Mouse (Mus musculus): ENCODE data around the gene Mylk. TPM values are rescaled to one million over a fixed set of nuclear protein-coding genes. Genes with fewer than 3 reads are reported as not detected.

The Mylk gene
- polyA plus RNA-seq, 1 experiment from 2014 or later: 98.0 TPM

DNA sequence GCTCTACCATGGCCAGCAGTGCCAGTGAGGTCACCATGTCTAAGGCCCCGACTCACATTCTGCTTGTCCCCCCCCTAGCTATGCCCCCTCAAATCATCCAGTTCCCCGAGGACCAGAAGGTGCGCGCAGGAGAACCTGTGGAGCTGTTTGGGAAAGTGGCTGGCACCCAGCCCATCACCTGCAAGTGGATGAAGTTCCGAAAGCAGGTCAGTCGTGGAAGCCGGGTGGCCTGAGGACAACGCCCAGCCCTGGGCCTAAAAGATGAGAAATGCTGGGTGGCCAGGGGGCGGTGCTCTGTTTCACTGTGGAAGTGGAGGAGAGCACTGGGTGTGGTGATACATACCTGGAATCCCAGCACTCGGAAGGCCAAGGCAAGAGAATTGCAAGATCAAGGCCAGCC is 208.5 kb downstream of the Mylk start:
- DNase-seq (ENCODE audit: low read depth, low spot score): no peak
- in situ Hi-C loops (cut with MboI; ENCODE audit: low pct_unique_long_range_greater_than_20kb): no loop called here
- POLR2A ChIA-PET: no interaction called here
- ATAC-seq: no peak
- CTCF ChIA-PET: no interaction called here
- no peak for TF ChIP-seq CTCF (IDR thresholded peaks at IDR 0.05)
- H3K27me3 ChIP-seq: no peaks in the 10 kb centered on the region

DNA sequence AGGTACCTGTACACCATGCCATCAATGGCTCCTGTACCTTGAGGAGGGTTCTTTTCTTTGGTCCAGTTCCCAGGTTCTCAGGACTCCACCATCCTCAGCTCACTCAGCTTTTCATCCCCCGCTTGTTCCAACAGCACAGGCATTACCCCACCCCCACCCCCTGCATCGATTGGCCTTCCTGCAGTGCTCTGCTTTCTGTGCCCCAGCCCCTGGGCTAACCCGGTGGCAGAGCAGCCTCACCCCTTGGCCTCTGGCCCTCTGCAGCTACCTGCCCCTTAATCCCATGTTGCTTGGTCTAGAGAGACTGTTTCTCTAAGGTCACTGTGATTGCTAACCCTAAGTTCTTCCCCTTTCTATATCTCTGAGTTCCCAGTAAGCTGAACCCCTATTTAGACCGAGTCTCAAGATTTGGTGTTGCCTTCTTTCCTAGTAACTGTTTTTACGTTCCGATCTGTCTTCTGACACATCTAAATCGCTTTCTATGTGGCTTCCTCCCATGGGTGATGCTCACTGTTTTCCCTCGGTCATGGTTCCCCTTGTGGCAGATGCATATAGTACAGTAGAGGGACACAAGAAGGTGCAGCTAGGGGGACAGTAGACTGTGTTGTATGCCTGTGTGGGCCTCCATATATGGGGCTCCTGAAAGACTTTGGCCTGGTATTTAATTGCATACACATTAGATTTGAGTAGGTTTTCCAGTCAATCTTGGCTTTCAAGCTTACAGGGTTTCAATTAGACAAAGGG is 212.6 kb downstream of the Mylk start:
- H3K27me3 ChIP-seq: no peaks in the 10 kb centered on the region
- in situ Hi-C loops (cut with MboI; ENCODE audit: low pct_unique_long_range_greater_than_20kb): no loop called here
- DNase-seq (ENCODE audit: low read depth, low spot score) (no peak), ATAC-seq (no peak)
- POLR2A ChIA-PET: interaction anchor here (0.5 kb wide), 1 partner anchor 25 kb away, joined by 5 read pairs; no protein-coding TSS in a partner anchor
- CTCF ChIA-PET: interaction anchor here (1.2 to 2.5 kb wide), 2 partner anchors 10 to 38 kb away, joined by 3 to 6 read pairs; no protein-coding TSS in a partner anchor
- TF ChIP-seq CTCF (IDR thresholded peaks at IDR 0.05): no peak

DNA sequence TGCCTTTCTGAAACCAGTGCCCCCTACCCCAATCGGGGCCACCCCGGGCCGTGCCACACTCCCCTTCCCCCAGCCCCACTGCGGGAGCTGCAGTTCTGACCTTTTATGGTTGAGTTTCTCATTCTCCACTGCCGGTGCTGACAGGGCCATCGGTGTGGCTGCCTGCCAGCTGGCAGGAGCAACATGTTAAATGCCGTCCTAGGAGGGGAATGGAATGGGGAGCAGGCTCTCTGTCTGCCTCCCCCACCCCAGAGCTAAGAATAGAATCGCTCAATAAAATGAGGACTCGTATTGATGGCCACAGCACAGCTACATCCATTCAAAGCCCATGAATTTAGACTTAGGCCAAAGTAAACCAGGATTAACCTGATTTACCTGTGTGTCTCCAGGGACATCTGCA is 213.7 kb downstream of the Mylk start:
- in situ Hi-C loops (cut with MboI; ENCODE audit: low pct_unique_long_range_greater_than_20kb): no loop called here
- no peak for TF ChIP-seq CTCF (IDR thresholded peaks at IDR 0.05)
- DNase-seq (ENCODE audit: low read depth, low spot score) (no peak), ATAC-seq (peak; percentile 57)
- H3K27me3 ChIP-seq: no peaks in the 10 kb centered on the region
- POLR2A ChIA-PET: no interaction called here
- CTCF ChIA-PET: interaction anchor here (1.0 to 2.5 kb wide), 2 partner anchors 9 to 17 kb away, joined by 3 to 6 read pairs; no protein-coding TSS in a partner anchor

DNA sequence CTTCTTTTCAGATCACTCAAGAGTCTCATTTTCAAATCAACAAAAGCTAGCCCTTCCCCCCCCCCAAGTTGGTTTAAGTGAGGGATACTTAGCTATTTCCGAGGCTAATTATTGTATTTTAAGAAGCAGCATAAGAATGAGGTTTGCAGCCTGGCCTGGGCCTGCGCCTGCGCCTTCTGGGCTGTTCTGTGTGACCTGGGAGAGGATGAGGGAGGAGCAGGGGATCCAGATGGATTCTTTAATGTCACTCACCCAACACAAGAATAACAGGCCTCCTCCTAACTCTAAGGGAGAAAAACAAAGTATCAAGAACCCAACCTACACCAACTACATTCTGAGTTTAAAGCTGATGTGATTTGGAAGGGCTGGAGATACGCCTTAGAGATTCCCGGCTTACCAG is 214.3 kb downstream of the Mylk start:
- in situ Hi-C loops (cut with MboI; ENCODE audit: low pct_unique_long_range_greater_than_20kb): no loop called here

DNA sequence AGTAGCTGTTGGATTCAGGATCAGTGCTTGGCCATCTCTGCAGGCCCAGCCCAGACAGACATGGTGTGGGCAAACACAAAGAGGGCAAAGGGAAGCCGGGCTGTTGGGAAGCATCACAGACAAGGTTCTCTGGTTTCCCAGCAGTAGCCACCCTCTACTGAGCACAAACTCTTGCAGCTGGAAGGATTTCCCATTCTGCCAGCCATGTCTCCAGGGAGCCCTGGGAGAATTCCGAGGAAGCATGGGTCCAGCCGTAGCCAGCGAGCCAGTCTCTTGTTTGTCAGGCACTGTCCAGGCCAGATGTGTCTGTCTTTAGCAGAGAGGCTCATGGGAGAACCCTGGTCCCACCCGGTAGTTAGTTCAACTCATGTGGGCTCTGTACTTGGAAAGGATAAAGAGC is 215.2 kb downstream of the Mylk start:
- ChIA-PET CTCF (no interaction called here), POLR2A (no interaction called here)
- in situ Hi-C loops (cut with MboI; ENCODE audit: low pct_unique_long_range_greater_than_20kb): no loop called here
- TF ChIP-seq CTCF (IDR thresholded peaks at IDR 0.05): no peak
- DNase-seq (ENCODE audit: low read depth, low spot score) (no peak), ATAC-seq (no peak)
- H3K27me3 ChIP-seq: no peaks in the 10 kb centered on the region

More for the DNA sequence above, 214.3 kb downstream of the Mylk start:
- ChIA-PET CTCF (interaction anchor here (1.0 kb wide), 1 partner anchor 17 kb away, joined by 3 read pairs; no protein-coding TSS in a partner anchor), POLR2A (no interaction called here)
- DNase-seq (ENCODE audit: low read depth, low spot score) (no peak), ATAC-seq (no peak)
- TF ChIP-seq CTCF (IDR thresholded peaks at IDR 0.05): no peak
- H3K27me3 ChIP-seq: no peaks in the 10 kb centered on the region

DNA sequence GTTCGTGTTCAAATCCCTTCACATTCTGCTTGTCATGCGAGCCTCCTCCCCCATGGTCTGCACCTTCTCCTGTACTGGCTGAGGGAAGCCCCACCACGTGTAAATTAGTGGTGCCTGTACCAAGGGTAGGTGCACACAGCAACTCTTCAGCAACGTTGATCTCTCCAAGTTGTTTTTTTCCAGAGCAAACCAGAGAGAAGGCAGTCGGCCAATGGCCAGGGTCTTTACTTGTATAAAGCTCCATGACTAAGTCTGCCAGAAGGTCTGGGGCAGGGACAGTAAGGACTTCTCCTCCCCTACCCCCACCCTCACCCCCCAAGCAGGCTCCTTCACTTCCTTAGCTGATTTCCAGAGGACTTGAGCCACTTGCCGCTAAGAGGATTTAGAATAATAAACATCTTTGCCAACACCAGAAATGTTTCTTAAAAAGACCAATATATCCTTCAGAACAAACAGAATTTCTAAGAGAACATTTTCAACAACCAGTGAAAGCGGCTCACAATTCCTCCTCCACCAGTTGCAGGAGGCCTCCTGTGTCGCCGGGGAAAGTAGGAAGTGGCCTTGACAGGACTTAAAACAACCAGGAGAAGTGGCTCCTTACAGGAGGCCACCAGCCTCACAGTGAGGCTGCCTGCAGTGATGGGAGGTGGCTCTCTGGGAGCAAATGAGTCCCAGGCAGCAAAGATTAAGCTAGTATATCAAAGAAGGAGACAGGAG is 216.0 kb downstream of the Mylk start:
- POLR2A ChIA-PET: no interaction called here
- TF ChIP-seq CTCF (IDR thresholded peaks at IDR 0.05): no peak

DNA sequence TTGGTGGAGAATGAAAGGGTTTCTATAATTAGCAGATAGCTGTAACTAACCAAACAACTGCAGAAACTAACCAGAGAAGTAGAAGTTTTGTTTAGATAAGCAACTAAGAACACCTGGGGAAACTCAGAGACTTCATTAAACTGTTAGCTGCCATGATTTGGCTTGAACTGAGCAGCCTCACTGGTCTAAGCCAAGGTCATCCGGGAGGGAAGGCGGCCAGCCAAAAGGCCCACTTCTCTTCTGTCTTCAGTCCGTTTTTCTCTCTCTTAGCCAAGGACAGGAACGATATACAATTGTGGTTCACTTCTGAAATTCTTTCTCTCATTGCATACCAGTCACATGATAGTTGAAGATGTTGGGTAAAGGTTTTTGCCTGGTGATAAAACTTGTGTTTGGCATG is 217.3 kb downstream of the Mylk start:
- no peak for DNase-seq (ENCODE audit: low read depth, low spot score)
- CTCF ChIA-PET: interaction anchor here (1.3 to 1.5 kb wide), 2 partner anchors 13 to 15 kb away, joined by 3 to 5 read pairs; no protein-coding TSS in a partner anchor

More for the DNA sequence above, 216.0 kb downstream of the Mylk start:
- CTCF ChIA-PET: no interaction called here
- no peak for DNase-seq (ENCODE audit: low read depth, low spot score)
- in situ Hi-C loops (cut with MboI; ENCODE audit: low pct_unique_long_range_greater_than_20kb): no loop called here
- no peaks in the 10 kb centered on the region for H3K27me3 ChIP-seq
- no peak for ATAC-seq

DNA sequence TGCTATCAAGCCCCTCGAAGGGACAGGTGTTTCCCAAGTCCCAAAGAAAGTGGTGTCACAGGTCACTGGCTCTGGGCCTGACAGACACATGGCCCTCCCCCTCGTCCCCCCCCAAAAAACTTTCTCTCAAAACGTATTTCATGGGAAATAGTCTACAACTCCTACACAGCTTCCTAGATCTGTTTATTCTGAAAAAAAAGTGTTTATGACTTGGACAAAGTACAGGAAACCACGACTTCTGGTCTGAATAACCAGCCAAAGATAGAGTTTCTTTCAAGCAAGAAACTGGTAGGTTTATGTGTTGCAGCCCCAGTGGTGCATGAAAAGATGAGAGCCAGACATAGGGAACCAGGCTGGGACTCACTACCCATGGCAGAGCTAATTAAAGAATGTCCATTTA is 218.0 kb downstream of the Mylk start:
- POLR2A ChIA-PET: no interaction called here
- no peak for ATAC-seq
- DNase-seq (ENCODE audit: low read depth, low spot score): no peak
- no peaks in the 10 kb centered on the region for H3K27me3 ChIP-seq
- CTCF ChIA-PET: interaction anchor here (1.3 to 1.5 kb wide), 2 partner anchors 12 to 14 kb away, joined by 3 to 5 read pairs; no protein-coding TSS in a partner anchor
- in situ Hi-C loops (cut with MboI; ENCODE audit: low pct_unique_long_range_greater_than_20kb): no loop called here
- TF ChIP-seq CTCF (IDR thresholded peaks at IDR 0.05): no peak

More for the DNA sequence above, 217.3 kb downstream of the Mylk start:
- ATAC-seq: no peak
- H3K27me3 ChIP-seq: no peaks in the 10 kb centered on the region
- POLR2A ChIA-PET: no interaction called here
- TF ChIP-seq CTCF (IDR thresholded peaks at IDR 0.05): no peak
- in situ Hi-C loops (cut with MboI; ENCODE audit: low pct_unique_long_range_greater_than_20kb): no loop called here

DNA sequence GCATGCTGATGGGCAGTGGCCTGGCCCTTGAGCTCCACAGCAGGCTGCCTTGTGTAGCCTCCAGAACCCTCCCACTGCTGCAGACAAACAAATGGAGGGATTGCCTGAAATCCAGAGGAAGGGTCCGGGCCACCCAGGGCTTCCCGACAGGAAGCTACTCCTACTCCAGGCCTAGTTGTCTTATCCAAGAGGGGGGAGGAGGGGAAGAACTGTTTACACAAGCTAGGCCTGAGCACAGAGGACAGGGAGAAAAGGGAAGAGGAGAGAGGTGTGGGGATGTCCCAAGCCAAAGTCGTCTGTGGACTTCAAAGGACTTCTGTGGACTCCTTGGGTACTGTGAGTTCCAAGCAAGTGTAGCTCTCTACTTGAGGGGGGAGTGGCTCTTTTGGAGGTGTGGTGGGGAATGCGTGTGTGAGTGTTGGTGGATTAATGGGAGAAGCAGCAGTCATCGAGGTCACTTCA is 221.6 kb downstream of the Mylk start:
- ChIA-PET POLR2A (no interaction called here), CTCF (interaction anchor here (1.9 to 2.9 kb wide), 6 partner anchors 9 to 299 kb away, joined by 6 to 19 read pairs (median 8); no protein-coding TSS in a partner anchor)
- no peak for TF ChIP-seq CTCF (IDR thresholded peaks at IDR 0.05)
- ATAC-seq (no peak), DNase-seq (ENCODE audit: low read depth, low spot score) (no peak)
- H3K27me3 ChIP-seq: no peaks in the 10 kb centered on the region
- in situ Hi-C loops (cut with MboI; ENCODE audit: low pct_unique_long_range_greater_than_20kb): loop anchor here (5.0 kb wide), 2 partner anchors 59 to 299 kb away; no protein-coding TSS in a partner anchor

DNA sequence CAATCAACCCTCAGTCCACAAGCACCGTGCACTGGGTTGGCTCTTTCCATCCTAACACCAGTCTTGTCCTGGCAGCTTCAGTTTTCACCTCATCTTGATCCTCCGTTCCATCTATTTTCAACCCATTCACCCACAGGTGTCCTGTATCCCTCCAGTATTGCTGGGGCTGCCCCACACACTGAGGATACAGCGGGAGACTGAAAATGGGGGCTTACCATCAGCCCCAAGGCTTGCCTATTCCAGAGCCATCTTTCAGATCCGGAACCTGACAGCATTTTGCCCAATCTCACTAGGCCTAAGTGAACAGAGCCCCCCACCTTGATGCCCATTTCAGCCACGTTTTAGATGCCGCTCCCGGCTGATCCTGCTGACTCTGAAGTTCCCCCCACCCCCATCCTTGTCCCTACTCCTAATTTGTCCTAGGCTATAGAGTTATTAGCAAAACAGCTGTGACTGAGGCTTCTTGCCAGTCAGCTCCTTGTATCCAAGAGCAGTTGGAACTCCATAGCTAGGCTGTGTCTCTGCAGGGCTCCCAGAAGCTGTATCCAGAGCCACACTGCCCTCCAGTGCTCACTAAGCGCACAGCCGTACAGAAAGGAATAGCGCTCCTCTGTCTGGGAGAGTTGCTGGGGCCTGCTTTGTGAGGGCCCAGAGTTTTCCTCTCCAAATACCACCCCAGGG is 222.2 kb downstream of the Mylk start:
- CTCF ChIA-PET: interaction anchor here (0.8 to 2.9 kb wide), 11 partner anchors 9 to 300 kb away, joined by 3 to 19 read pairs (median 6); no protein-coding TSS in a partner anchor
- peak; percentile 92 for TF ChIP-seq CTCF (IDR thresholded peaks at IDR 0.05)
- ATAC-seq: peak; percentile 58
- POLR2A ChIA-PET: no interaction called here
- in situ Hi-C loops (cut with MboI; ENCODE audit: low pct_unique_long_range_greater_than_20kb): loop anchor here (5.0 kb wide), 2 partner anchors 60 to 300 kb away; no protein-coding TSS in a partner anchor
- H3K27me3 ChIP-seq: no peaks in the 10 kb centered on the region
- no peak for DNase-seq (ENCODE audit: low read depth, low spot score)
